Mouse (Mus musculus): ENCODE results near the gene Tnfrsf25. TPM values are rescaled to one million over a fixed set of nuclear protein-coding genes. Genes with fewer than 3 reads are reported as not detected.

Gene Tnfrsf25
- polyA plus RNA-seq, 1 experiment from 2014 or later = 0.80 TPM

GRCm38 (mm10) chr4:152143632-152144031, 27.9 kb downstream of the Tnfrsf25 start:
- Histone ChIP-seq H3K4me1 (ENCODE audit: control insufficient read depth, insufficient read depth, low read depth, low read length) (peaks cover 5% of the 10 kb centered on the region; the same call in 1 of the 2 replicates), H3K9me3 (ENCODE audit: control insufficient read depth, low read length) (no peaks in the 10 kb centered on the region), H3K36me3 (ENCODE audit: control insufficient read depth, insufficient read depth, low read length) (no peaks in the 10 kb centered on the region), H3K27me3 (replicated peaks; ENCODE audit: control insufficient read depth, insufficient read depth, low read length) (peaks cover 5% of the 10 kb centered on the region), H3K4me3 (ENCODE audit: low read length) (no peak overlapping the region), H3K27ac (ENCODE audit: low read depth, low read length) (no peak overlapping the region), H3K4me2 (ENCODE audit: low read length) (no peak overlapping the region), H3K9ac (ENCODE audit: low read depth, low read length) (no peak overlapping the region)
- no peak for ATAC-seq
- 25% methylated on average over 1 of the region's 1 CpGs for WGBS

DNA sequence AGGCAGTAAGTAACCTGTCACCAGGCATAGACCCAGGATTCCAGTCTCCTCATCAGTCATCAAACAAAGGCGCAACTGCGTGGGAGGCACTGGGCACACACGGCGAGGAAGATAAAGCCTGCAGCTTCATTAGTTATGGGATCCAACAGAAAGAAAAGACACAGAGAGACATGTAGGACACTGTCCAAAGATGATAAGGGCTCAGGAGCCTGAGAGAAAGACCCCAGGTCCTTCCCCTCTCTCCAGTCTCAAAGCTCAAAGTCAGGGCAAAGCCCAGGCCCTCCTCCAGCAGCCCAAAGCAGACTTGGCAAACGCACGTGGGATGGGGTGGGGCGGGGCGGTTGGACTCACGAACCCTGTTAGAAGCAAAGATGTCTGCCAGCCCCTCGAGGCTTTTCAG, 29.7 kb downstream of the Tnfrsf25 start:
- H3K4me2 ChIP-seq (ENCODE audit: low read length) = no peak overlapping the region
- 65% methylated on average over 10 of the region's 10 CpGs for WGBS
- ATAC-seq = no peak
- no peak overlapping the region for H3K4me3 ChIP-seq (ENCODE audit: low read length)
- H3K9ac ChIP-seq (ENCODE audit: low read depth, low read length) = no peak overlapping the region
- no peaks in the 10 kb centered on the region for H3K4me1 ChIP-seq (ENCODE audit: control insufficient read depth, insufficient read depth, low read depth, low read length)
- H3K9me3 ChIP-seq (ENCODE audit: control insufficient read depth, low read length) = no peaks in the 10 kb centered on the region
- H3K36me3 ChIP-seq (ENCODE audit: control insufficient read depth, insufficient read depth, low read length) = no peaks in the 10 kb centered on the region
- H3K27ac ChIP-seq (ENCODE audit: low read depth, low read length) = no peak overlapping the region
- H3K27me3 ChIP-seq (replicated peaks; ENCODE audit: control insufficient read depth, insufficient read depth, low read length) = peaks cover 2% of the 10 kb centered on the region

GRCm38 (mm10) chr4:152146033-152146827, 30.5 kb downstream of the Tnfrsf25 start:
- Histone ChIP-seq H3K27me3 (replicated peaks; ENCODE audit: control insufficient read depth, insufficient read depth, low read length) (peaks cover 9% of the 10 kb centered on the region), H3K9me3 (ENCODE audit: control insufficient read depth, low read length) (no peaks in the 10 kb centered on the region), H3K4me1 (ENCODE audit: control insufficient read depth, insufficient read depth, low read depth, low read length) (no peaks in the 10 kb centered on the region), H3K9ac (ENCODE audit: low read depth, low read length) (no peak overlapping the region), H3K27ac (ENCODE audit: low read depth, low read length) (no peak overlapping the region), H3K4me2 (ENCODE audit: low read length) (no peak overlapping the region), H3K4me3 (ENCODE audit: low read length) (no peak overlapping the region), H3K36me3 (ENCODE audit: control insufficient read depth, insufficient read depth, low read length) (no peaks in the 10 kb centered on the region)
- ATAC-seq = no peak
- 63% methylated on average over 11 of the region's 11 CpGs for WGBS

GRCm38 (mm10) chr4:152150546-152150945, 34.8 kb downstream of the Tnfrsf25 start:
- no peak for ATAC-seq
- H3K27ac ChIP-seq (ENCODE audit: low read depth, low read length) = no peak overlapping the region

DNA sequence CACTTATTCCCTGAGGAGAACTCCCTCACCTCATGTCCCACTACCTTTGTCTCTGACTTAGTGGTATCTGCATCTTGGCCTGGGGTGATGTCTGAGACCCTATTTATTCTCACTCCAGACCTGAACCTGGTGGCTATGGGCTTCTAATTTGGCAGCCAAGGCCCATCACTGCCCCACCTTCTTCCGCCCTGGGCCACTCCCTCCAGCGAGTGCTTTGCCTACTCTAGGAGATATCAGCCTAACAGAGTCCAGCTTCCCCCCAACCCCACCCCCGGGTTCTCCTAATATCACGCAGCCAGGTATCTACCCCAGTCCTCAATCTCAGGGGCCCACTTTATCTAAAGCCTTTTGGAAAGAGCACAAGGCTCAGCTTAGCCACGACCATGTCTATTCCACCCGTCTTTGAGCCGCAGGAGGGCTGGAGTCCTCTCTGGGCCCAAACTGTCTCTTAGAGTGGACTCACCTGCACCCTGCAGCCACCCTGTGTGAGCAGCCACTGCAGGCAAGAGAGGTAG, 35.8 kb downstream of the Tnfrsf25 start:
- H3K27ac ChIP-seq (ENCODE audit: low read depth, low read length) = no peak overlapping the region
- H3K9me3 ChIP-seq (ENCODE audit: control insufficient read depth, low read length) = no peaks in the 10 kb centered on the region
- H3K4me1 ChIP-seq (ENCODE audit: control insufficient read depth, insufficient read depth, low read depth, low read length) = peaks cover 13% of the 10 kb centered on the region
- ATAC-seq = no peak
- no peaks in the 10 kb centered on the region for H3K36me3 ChIP-seq (ENCODE audit: control insufficient read depth, insufficient read depth, low read length)
- 16% methylated on average over 7 of the region's 7 CpGs for WGBS
- no peak overlapping the region for H3K9ac ChIP-seq (ENCODE audit: low read depth, low read length)
- H3K4me2 ChIP-seq (ENCODE audit: low read length) = peak overlapping the region; percentile 51
- H3K27me3 ChIP-seq (replicated peaks; ENCODE audit: control insufficient read depth, insufficient read depth, low read length) = peaks cover 39% of the 10 kb centered on the region
- H3K4me3 ChIP-seq (ENCODE audit: low read length) = peak overlapping the region; percentile 30; the same call in 1 of the 2 replicates

More at GRCm38 (mm10) chr4:152150546-152150945, 34.8 kb downstream of the Tnfrsf25 start:
- no peaks in the 10 kb centered on the region for H3K36me3 ChIP-seq (ENCODE audit: control insufficient read depth, insufficient read depth, low read length)
- WGBS = 73% methylated on average over 4 of the region's 4 CpGs
- no peak overlapping the region for H3K4me2 ChIP-seq (ENCODE audit: low read length)
- peaks cover 39% of the 10 kb centered on the region for H3K27me3 ChIP-seq (replicated peaks; ENCODE audit: control insufficient read depth, insufficient read depth, low read length)
- no peak overlapping the region for H3K9ac ChIP-seq (ENCODE audit: low read depth, low read length)
- peaks cover 13% of the 10 kb centered on the region for H3K4me1 ChIP-seq (ENCODE audit: control insufficient read depth, insufficient read depth, low read depth, low read length)
- no peak overlapping the region for H3K4me3 ChIP-seq (ENCODE audit: low read length)
- H3K9me3 ChIP-seq (ENCODE audit: control insufficient read depth, low read length) = no peaks in the 10 kb centered on the region

DNA sequence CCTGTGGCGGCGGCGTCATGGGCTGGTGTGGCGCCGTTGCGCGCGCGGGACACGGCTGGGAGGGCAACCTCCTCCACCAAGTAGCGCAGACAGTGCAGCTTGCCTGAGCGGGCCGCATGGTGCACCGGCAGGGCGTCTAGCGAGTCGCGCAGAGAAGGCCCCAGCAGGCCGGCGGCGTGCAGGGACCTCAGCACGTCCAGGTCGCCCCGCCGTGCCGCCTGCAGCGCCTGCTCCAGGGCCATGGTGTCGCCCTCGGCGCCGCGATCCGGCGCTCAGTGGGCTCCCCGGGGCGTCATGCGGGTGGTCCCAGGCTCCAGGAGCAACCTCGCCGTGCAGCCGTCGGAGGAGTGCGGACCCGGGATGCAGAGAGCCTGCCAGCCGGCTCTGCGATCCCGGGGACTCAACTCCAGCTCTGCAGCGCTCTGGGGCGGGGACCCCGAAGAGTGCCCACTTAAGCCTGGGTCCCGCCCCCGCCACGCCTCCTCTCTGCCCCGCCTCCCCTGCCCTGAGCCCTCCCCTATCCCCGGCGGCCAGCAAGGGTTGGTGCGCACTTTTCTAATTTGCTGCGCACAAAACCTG, 36.3 kb downstream of the Tnfrsf25 start, which contains the start of gene Espn:
Gene Espn, minus strand, starts transcription at position 406 of the 579 bp plus-strand sequence.
- ATAC-seq = peak; percentile 70
- H3K27ac ChIP-seq (ENCODE audit: low read depth, low read length) = no peak within 1 kb of the TSS
- no peaks in the 10 kb centered on the region for H3K9me3 ChIP-seq (ENCODE audit: control insufficient read depth, low read length)
- peaks cover 40% of the 10 kb centered on the region for H3K27me3 ChIP-seq (replicated peaks; ENCODE audit: control insufficient read depth, insufficient read depth, low read length)
- peaks cover 13% of the 10 kb centered on the region for H3K4me1 ChIP-seq (ENCODE audit: control insufficient read depth, insufficient read depth, low read depth, low read length)
- H3K9ac ChIP-seq (ENCODE audit: low read depth, low read length) = peak within 1 kb of the TSS; percentile 31
- peak within 1 kb of the TSS; percentile 30 for H3K4me3 ChIP-seq (ENCODE audit: low read length)
- WGBS = 0% methylated on average over 37 of the region's 57 CpGs
- no peaks in the 10 kb centered on the region for H3K36me3 ChIP-seq (ENCODE audit: control insufficient read depth, insufficient read depth, low read length)
- peak within 1 kb of the TSS; percentile 51 for H3K4me2 ChIP-seq (ENCODE audit: low read length)

DNA sequence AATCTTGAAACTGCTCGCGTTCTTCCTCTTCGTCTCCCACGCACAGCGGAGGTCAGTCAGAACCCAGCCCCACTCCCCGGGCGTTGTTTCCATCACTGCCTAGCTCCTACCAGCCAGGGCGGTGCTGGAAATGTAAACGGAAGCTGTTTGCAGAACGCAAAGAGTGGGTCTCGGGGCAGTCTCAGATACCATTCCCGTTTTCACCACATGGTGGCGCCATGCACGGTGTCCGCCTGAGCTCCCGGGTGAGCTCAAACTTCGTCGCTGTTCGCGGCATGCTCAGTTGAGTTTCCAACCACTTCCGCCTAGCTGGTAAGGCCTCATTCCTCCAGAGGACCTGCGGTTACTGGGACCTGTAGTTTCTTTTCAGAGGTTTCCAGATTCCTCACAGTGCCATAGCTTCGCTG, 38.0 kb downstream of the Tnfrsf25 start:
- Histone ChIP-seq H3K4me3 (ENCODE audit: low read length) (peak overlapping the region; percentile 23), H3K27me3 (replicated peaks; ENCODE audit: control insufficient read depth, insufficient read depth, low read length) (peaks cover 57% of the 10 kb centered on the region), H3K36me3 (ENCODE audit: control insufficient read depth, insufficient read depth, low read length) (no peaks in the 10 kb centered on the region), H3K27ac (ENCODE audit: low read depth, low read length) (no peak overlapping the region), H3K4me2 (ENCODE audit: low read length) (peak overlapping the region; percentile 50), H3K4me1 (ENCODE audit: control insufficient read depth, insufficient read depth, low read depth, low read length) (peaks cover 17% of the 10 kb centered on the region), H3K9ac (ENCODE audit: low read depth, low read length) (no peak overlapping the region; the same call in 1 of the 2 replicates), H3K9me3 (ENCODE audit: control insufficient read depth, low read length) (no peaks in the 10 kb centered on the region)
- ATAC-seq = no peak
- WGBS = 1% methylated on average over 23 of the region's 23 CpGs

GRCm38 (mm10) chr4:152155019-152155418, 39.3 kb downstream of the Tnfrsf25 start:
- Histone ChIP-seq H3K27me3 (replicated peaks; ENCODE audit: control insufficient read depth, insufficient read depth, low read length) (peaks cover 69% of the 10 kb centered on the region), H3K9me3 (ENCODE audit: control insufficient read depth, low read length) (no peaks in the 10 kb centered on the region), H3K27ac (ENCODE audit: low read depth, low read length) (no peak overlapping the region), H3K9ac (ENCODE audit: low read depth, low read length) (no peak overlapping the region), H3K4me2 (ENCODE audit: low read length) (no peak overlapping the region), H3K4me1 (ENCODE audit: control insufficient read depth, insufficient read depth, low read depth, low read length) (peaks cover 25% of the 10 kb centered on the region), H3K36me3 (ENCODE audit: control insufficient read depth, insufficient read depth, low read length) (no peaks in the 10 kb centered on the region), H3K4me3 (ENCODE audit: low read length) (no peak overlapping the region)
- WGBS = 67% methylated on average over 4 of the region's 4 CpGs
- ATAC-seq = no peak
